Mouse (Mus musculus): ENCODE data around the gene Arhgef10l.

Arhgef10l gene

DNA sequence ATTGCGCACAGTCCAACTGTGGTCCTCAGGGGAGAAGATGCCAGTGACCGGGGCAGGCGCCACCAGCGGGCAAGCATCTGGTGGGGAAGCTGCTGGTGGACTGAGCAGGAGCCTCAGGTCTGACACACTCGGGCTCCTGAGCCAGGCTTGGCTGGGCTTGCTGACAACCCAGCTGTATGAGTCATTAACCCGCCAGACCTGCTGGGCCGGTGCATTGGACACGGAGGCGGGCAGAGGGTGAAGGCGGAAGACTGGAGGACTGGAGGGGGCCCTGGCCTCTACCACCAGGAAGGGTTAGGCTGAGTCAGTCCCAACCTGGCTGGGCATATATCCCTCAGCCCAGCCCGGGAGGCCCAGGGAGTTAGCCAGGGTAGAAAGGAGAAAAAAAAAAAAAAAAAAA lies at the start of gene Arhgef10l:
TSS of gene Arhgef10l (minus strand) at position 253 of the 400 bp plus-strand sequence.
- peak; percentile 76 to 84 for DNase-seq

DNA sequence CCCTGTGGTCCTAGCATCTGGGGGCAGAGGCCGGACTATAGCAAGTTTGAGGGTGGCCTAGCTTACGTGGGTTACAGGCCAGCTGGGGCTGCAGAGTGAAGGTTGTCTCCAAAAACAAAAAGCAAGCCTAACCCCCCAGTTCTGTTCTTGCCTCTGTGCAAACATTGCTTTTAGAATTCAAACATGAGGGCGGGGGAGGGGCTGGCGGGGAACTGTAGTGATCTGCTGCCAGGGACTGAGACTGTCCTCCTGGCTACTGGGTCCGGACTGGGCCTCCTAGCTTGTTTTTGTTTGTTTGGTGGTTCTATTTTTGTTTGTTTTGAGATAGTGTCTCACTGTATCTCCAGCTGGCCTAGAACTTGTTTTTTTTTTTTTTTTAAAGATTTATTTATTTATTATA lies 48.8 kb upstream of the Arhgef10l start:
- no peak for DNase-seq

DNA sequence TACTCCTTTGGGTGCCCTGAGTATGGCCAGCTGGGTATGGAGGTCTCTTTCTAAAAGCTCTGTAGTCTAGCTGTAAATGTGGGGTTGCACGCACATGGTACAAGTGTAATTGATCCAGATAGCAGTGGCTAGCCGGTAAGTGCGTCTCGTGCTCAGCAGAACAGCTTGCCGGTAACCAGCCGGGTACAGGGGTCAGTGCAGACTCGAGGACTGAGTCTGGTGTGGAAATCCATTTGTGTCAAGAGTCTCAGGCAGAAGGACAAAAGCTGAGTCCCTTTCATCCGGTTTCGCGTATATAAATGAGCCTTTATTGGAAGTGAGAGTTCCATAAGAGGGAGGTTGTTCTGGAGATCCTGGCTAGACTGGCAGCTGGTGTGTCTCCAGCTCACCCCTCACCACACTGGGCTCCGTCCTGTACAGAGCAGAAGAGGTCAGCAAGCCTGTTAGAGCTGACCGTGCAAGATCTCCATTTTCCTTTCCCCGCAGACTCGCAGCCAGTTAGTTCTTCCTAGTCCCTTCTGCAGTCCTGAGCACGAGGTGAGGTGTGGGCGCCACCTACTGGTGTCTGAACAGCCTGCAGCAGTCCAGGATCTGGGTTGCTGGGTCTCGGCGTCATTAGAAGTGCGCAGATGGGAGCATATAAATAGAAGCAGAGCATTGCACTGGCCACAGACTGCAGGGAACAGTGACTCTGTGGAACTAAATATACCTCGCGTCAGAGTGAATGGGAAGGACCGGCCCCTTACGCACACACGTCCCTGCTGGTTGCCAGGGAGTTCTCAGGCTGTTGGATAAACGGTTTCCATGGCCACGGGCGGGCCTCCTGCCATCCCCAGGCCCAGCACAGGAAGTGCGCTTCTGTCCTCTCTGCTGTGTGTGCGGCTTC lies 47.9 kb upstream of the Arhgef10l start:
- DNase-seq, result peak; percentile 96

DNA sequence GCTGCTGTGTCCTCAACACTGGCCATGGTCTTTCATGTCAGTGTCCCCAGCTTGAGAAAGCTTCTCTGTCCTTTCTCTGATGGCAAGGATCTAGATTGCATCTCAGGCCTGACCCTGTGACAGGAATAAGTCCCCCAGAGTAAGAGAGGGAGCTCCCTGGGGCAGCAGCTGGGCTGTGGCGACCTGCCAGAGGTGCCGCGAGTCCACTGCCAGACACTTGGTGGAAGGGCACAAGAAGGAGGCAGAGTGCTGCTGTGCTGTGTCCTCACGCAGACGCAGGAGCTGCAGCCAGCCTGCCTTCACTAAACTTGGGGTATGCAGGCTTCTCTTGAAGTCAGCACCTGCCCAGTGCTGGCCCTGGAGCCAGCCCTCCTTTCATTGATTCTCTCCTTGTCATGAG lies 45.5 kb upstream of the Arhgef10l start:
- DNase-seq, result no peak

DNA sequence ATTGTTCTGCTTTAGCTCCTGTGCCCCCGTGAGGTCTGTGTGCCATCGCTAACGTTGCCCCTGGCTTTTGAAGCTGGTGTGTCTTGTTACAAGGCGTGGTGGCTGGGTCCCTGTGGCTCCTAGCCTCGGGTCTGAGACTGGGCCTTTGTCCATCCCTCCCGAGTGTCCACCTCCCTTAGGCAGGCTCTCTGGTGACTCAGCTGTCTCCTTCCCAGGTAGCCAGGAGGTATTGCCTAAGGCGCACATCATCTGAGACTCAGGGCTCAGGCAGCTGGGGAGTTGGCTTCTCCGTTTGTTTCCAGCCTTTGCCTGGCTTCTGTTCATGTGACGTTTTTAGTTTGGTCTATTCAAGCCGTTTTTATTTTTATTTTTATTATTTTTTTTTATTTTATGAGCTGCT lies 45.0 kb upstream of the Arhgef10l start:
- no peak for DNase-seq

DNA sequence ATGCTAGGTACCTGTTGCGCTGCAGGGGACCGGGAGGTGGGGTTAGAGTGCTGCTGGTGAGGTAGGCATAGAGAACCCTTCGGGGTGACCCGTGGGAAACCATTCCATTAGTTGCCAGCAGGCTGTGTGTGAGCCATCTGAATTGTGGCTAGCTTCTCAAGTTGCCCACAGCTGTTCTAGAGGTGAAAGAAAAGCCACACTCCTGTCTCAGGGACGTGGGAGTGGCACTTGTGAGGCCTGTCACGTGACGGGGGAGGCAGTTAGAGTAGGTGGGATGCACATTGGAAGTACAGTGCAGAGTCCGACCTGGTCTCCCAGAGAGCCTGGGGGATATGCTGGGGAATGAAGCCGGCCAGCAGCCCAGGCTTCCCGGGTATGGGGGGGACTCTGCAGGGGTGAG lies 43.8 kb upstream of the Arhgef10l start:
- DNase-seq, result no peak

DNA sequence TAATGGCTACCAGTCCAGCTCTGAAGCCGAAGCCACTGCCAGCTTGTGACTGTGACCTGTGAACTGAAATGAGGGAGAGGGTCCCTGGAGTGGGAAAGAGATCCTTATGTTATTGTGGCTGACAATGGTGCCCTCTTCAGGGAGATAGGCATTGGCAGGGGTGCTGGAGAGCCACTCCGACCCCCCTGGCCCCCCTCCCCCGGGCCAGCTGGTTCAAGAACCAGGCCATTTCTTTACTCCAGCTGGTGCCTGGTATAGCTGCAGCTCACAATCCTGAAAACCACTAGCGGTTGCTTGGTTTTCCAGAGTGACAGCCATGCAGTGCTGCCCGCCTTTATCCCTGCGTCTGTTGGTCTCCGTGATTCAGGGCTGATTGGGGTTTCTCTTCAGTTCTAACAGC lies 43.3 kb upstream of the Arhgef10l start:
- no peak for DNase-seq

DNA sequence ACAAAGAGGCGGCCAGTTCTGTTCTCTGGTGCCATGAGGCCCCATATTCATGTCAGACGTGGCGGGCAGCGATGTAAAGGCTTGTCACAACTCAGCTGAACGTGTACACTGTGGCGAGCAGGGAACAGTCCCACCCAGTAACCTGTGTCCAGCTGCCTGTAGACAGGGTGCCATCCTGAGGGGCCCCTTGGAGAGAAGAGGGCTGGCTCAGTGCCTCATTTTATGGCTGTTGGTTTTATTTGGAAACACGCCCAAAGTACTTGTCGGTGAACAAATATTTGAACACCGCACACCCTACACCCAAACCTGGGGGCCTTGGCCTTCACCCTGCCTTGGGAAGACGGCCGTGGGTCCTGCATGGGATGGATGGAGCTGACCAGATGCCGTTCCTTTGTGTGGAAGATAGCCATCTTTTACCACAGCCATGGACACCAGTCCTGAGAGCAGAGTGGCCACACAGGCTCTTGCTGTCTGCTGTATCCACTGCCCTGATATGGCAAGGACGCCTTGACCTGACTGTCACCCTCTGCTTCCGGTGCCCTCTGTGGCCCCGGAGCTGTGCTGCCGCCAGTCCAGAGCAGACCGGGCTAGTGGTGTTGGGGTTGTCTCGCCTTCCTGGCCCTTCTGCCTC lies 42.6 kb upstream of the Arhgef10l start:
- DNase-seq, result no peak

DNA sequence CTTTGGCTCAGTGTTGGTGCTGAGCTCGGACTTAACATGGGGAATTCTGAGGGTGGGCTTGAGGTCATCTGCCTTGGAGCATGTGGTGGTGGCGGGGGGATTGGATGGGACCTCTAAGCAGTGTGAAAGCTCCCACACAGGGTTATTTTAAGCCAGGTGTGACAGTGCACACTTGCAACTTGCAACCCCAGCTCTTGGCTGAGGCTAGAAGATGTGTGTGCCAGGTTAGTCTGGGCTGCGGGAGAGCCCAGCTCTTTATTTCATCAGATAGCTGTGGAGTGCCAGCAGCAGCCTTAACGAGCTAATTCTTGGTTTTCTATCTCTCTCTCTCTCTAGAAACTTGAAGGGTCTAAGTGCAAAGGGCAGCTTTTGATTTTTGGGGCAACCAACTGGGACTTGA lies 41.8 kb upstream of the Arhgef10l start:
- no peak for DNase-seq

DNA sequence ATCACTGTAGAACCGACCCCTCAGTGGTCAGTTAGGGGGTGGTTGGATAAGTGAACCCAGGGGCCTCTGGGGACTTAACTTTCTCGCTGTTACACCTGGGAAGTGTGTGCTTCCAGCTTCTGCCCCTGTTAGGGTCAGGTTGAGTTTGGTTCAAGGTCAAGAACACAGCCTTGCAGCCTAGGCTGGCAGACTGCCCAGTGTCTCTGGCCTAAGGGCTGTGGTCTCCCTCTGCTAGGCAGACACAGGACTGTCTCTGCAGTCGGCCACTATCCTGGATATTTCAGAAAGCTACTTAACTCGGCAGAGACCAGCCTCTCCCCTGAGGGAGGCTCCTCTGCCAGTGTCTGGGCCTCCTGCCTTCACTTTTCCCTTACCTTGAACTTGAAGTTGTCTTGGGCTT lies 38.4 kb upstream of the Arhgef10l start:
- DNase-seq, result peak; percentile 41 to 52

DNA sequence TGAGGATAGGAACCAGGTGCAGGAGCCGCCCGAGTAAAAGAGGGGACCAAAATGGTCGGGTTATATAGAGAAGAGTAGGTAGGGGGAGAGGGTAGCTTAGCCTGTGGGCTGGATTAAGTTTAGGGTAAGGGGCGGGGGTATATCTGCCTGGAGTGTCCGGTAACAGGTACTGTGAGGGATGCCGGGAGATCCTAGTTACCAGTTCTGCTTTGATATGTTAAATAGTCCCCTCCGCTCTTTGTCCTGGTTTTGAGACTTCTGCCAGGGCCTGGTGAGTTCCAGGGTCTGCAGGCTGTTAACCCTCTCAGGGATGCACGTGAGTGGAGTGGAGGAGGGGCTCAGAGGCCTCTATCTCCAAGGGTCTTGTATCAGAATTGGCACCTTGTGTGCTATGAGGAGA lies 37.8 kb upstream of the Arhgef10l start:
- no peak for DNase-seq

DNA sequence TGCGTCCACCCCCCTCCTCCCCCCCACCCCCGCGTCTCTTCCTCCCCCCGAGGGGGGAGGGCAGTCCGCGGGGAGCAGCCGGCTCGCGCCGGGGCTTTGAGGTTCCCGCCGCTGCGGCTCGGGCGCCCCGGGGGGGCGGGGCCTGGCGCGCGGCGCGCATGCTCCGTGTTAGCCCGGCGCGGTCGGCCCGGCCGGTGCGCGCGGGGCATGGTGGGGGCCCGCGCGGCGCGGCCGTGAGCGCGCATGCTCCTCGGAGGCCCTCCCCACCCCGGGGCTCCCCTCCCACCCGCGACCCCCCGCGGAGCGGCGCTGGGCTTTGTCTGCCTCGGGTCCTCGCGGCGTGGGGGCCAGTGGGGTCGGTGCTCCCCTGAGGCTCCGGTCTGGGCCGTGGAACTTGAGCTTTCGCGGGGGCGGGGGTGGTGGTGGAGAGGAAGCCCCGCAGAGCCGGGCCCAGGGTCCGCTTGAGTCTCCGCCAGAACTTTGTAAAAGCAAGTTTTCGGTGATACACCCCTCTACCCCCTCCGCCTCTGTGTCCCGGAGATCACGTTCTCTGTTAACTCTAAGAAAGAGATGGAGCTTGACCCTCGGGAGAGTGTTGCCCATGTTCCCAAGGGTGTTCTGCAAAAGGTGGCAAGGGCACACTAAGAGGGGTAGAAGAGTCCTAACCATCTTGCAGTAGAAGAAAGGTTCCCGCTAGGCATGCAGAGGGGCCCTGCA lies 37.0 kb upstream of the Arhgef10l start:
- peak; percentile 87 to 93 for DNase-seq

DNA sequence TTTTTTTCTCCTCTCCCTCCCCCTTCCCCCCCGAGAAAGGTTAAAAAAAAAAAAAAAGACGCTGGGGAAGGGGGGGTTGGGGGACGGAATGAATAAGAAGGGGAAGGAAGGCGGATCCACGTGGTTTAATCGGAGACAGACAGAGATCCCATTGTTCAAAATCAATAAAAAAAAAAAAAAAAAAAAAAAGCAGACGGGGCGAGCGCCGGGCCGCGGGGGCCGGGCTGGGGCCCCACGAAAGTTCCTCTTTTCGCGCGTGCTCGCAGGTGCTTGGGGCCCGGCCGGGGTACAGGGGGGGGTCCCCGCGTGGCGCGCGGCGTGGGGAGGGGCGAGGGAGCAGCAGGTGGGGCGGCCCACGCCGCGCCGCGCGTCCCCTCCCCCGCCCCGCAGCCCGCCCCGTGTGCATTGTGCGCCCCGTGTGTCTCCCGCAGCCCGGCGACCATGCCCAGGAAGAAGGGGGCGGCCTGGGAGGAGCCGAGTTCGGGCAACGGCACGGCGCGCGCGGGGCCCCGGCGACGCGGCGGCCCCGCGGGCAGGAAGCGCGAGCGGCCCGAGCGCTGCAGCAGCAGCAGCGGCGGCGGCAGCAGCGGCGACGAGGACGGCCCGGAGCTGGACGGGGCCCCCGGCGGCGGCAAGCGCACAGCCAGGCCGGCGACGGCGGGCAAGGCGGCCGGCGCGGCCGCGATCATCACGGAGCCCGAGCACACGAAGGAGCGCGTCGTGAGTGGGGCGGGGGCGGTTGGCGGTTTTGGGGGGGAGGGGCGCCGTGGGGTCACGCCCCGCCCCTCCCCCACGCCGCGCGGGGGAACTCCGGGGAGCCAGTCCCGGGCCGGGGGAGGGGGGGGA lies 36.1 kb upstream of the Arhgef10l start:
- DNase-seq, result peak; percentile 51 to 64

DNA sequence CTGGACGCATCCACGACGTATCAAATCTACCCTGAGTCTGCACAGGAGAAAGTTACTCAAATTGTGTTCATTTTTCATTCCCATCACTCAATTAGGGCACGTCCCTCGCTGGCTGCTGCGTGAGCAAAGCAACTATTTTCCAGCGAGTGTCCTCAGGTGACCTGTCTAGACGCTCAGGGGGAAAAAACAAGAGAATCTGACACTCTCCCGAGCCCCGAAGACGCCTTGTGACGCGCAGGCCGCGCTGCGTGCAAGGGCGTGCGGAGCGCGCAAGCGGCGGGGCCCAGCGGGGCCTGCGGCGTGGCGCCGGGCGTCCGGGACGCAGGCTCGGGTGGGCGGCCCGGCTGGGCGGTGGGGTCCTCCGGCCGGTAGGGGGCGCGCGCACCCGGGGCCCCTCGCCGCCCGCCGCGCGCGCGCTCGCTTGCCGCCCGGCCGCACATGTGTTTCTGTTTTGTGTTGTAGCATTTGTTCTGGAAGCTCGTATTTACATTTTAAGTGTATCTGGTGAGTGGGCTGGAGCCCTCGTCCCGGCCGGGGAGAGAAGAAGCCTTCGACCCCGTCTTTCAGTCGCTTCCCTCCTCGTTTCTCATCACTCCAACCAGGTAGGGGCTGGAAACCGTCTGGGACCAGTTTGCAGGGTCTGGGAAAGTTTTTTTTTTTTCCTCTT lies 35.4 kb upstream of the Arhgef10l start:
- DNase-seq, result peak; percentile 87 to 91

DNA sequence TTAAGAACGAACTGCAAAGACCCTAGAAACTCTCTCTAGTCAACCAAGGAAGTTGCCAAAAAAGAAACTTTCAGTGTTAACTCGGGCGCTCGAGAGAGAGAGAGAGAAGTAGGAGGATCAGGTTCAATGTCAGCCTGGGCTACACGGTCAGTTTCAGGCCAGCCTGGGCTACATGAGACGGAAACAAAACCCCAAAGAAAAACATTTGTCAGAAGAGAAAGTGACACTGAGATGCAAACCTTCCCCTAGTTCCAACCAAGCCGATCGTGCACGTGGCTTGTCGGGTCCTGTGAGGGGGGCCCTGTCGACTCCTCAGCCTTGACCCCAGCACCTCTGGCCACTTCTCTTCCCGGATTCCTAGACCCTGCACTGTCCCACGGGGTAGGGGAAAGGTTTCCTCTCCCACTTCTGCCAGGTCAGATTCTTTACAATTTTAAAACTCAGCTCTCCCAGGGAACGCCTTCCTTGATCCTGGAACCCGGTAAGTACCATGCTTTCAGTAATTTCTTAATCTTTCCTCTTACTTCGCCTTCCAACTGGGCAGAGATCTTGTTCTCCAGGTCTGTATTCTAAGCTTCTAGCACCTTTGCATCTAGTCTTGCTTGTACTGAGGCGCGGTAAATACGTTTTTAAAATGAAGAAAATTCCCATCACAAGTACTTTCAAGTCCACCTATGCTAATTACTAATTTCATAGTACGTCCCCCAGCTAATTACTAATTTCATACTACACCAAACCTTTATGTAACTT lies 34.6 kb upstream of the Arhgef10l start, which contains the start of gene Rcc2:
TSS of gene Rcc2 (plus strand) at position 273 of the 750 bp plus-strand sequence.
- DNase-seq, result no peak

DNA sequence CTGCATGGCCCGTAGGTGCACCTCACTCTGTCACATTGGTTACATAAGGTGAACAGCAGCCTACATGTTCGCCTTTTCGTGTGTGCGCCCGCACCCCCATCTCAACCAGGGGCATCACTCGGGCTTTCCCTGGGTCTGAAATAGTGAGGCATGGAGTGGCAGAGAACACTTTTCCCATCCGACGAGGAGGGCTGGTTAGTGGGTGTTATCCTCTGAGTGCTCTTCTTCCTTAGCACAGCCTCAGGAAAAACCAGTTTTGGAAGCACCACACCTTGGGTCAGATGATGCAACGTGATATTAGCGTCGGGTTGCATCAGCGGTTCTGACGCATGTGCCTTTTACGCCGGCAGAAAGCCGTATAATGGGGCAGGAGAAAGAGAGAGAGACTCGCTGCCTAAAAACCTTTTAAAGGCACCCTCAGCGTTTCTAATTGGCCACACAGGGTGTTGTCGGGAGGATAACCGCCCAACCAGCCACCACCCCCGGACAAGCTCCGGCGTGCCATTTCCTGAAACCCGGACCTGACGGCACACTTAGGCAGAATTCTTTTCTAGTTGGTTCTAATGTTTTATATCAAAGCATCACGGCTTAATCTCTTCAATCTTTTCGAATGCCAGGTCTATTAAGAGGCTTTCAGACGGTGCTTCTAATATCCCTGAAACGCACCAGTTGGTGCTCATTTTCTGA lies 33.8 kb upstream of the Arhgef10l start:
- DNase-seq, result peak; percentile 66 to 78

DNA sequence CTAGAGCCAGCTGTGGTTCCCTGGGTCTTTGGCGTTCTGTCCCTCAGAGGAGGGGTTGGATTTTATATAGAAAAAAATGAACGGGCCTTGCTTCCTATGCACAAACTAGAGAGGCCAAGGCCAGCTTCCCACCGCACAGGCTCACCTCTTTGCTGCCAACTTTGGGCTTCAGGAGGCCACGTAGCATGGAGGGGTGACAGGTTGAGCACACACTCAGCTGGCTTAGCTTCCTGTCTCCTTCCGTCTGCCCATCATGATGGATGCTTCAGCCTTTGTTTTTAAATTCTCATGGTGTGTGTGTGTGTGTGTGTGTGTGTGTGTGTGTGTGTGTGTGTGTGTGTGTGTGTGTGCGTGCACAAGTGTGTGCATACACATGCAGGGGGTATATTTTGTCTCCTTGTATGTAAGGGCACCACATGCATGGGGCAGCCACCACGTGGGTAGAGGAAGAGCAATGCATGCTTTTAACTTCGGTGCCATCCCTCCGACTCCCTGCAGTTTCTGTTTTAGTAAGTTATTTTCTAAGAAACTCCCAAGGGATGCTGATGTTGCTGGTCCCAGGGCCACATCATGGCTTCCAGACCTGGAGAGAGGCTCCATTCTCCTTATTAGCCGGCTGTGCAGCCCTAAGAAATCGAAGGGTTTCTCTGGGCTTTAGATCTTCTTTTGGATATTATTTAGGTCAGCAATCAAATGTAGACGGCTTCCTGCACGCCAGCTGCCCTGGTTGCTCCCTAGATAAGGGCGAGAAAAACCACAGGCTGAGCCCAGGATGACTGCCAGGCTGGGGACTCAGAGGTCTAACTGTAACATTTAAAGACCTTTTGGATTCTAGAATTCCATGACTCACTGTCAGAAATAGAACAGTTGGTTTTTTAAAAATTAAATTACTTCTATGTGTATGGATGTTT lies 30.1 kb upstream of the Arhgef10l start:
- no peak for DNase-seq

DNA sequence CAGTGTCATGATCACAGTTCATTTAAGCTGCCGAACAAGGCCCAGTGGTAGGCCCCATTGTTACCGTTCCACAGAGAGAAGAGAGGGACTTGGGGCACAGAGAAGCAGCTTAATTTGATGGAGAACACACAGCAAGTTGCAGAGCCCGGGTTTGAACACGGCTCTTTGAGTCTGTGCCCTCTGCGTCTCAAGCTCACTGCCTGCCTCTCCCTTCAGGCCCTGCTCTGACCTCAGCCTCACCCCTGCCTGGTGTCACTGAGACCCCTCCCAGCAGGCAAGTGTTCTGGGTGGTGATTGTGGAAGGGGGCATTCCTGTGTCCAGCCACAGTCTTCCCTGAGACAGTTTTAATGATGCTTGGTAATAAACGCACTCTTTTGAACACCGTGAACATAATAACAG lies 29.3 kb upstream of the Arhgef10l start:
- no peak for DNase-seq

DNA sequence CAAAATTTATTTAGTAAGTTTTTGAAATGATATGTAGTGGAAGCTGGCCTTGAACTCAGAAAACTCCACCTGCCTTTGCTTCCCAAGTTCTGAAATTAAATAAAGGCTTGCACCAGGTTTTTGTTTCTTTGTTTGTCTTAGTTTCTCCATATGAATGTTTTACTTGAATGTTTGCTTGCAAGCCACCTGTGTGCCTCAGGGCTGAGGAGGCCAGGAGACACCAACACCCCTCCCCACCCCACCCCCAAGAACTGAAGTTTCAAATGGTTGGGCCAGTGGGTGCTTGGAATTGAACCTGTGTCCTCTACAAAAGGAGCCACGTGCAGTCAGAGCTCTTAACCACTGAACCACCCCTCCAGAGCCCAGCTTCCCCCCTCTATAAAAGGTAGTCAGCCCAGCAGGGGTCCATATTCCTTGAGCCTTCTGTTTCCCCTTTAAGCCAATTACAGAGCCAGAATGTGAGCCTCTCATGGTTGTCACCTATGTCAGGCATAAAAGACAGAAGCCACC lies 28.8 kb upstream of the Arhgef10l start:
- DNase-seq, result no peak
